Mouse (Mus musculus) heart, adult 2 months (tissue): ENCODE data around the gene Ntf5.

Experiments used
- CTCF ChIP-seq: fragments of 200-600 bp; IDR thresholded peaks from 2 replicates; pipeline ENCODE4 v1.8.1; 2022; ENCODE audit warnings: antibody characterized with exemption, mild to moderate bottlenecking, moderate library complexity
- EP300 ChIP-seq: fragments of 200-500 bp; IDR thresholded peaks from 2 replicates; pipeline ENCODE4 v1.6.1; 2011; ENCODE audit warnings: low read depth, low read length, control low read depth; ENCODE audit not compliant: insufficient read depth
- POLR2A ChIP-seq: fragments of 200-500 bp; IDR thresholded peaks from 2 replicates; pipeline ENCODE4 v1.6.1; 2011; ENCODE audit warnings: mild to moderate bottlenecking, low read depth, low read length, control low read depth; ENCODE audit not compliant: insufficient read depth

DNA sequence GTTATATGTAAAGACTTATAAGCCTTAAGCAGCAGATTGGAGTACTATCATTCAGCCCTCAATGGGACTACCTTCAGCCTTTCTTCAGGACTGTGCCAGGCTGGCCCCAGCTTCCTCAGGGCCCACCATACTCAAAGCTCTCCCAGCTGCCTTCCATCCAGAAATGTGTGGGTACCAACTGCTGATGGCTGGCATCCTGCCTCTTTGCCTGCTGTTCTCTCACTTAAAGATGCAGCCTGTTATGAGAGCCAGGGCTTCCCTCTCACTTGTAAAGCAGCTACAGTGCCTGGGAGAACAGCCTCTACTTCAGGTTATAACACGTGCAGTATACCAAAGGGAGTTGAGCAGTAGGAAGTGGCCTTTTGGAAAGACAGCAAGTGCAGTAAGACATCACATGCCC, 37.4 kb upstream of the Ntf5 start:
- TF ChIP-seq CTCF (no peak), POLR2A (no peak), EP300 (no peak)
